In genomic region chr6:83077630-83078323, GRCm38 (mm10) we compare ENCODE assay signal across 8 mouse cellular contexts. TPM values are rescaled to one million over a fixed set of nuclear protein-coding genes. Genes with fewer than 3 reads are reported as not detected.
DNase-seq lines count a peak whose midpoint lies in the region; ATAC-seq and TF ChIP-seq lines count a peak whose summit lies in the region.

Gene Pcgf1 (plus strand): TSS chr6:83077869.

- H3K4me1 ChIP-seq in forebrain, embryonic 14.5 days (ENCODE audit: control insufficient read depth, insufficient read depth, low read length), result peaks cover 5% of the 10 kb centered on the region; the same call in 1 of the 2 replicates
- peaks cover 5% of the 10 kb centered on the region; the same call in 1 of the 2 replicates for H3K4me1 ChIP-seq in lung, embryonic 14.5 days (ENCODE audit: insufficient read depth)
- H3K4me1 ChIP-seq in stomach, embryonic 14.5 days (ENCODE audit: control insufficient read depth, insufficient read depth, low read length), result peaks cover 5% of the 10 kb centered on the region; the same call in 1 of the 2 replicates

- H3K27me3 ChIP-seq in forebrain, embryonic 14.5 days (replicated peaks; ENCODE audit: control insufficient read depth, insufficient read depth, low read length), result peaks cover 35% of the 10 kb centered on the region
- H3K27me3 ChIP-seq in lung, embryonic 14.5 days (ENCODE audit: insufficient read depth, low read length), result peaks cover 43% of the 10 kb centered on the region
- H3K27me3 ChIP-seq in stomach, embryonic 14.5 days (ENCODE audit: control insufficient read depth, insufficient read depth, low read length), result peaks cover 27% of the 10 kb centered on the region

- ATAC-seq in forebrain, embryonic 14.5 days, result peak; percentile 66
- ATAC-seq in lung, embryonic 14.5 days (ENCODE audit: insufficient read depth), result peak; percentile 78
- ATAC-seq in stomach, embryonic 14.5 days (ENCODE audit: insufficient number of reproducible peaks, insufficient read depth, low FRiP score, low read depth), result peak; percentile 49

- peaks cover 22% of the 10 kb centered on the region for H3K36me3 ChIP-seq in forebrain, embryonic 14.5 days (ENCODE audit: control insufficient read depth, insufficient read depth, low read length)
- peaks cover 25% of the 10 kb centered on the region for H3K36me3 ChIP-seq in lung, embryonic 14.5 days (ENCODE audit: insufficient read depth)
- H3K36me3 ChIP-seq in stomach, embryonic 14.5 days (ENCODE audit: control insufficient read depth, insufficient read depth, low read length), result peaks cover 5% of the 10 kb centered on the region; the same call in 1 of the 2 replicates

- H3K9me3 ChIP-seq in forebrain, embryonic 14.5 days (replicated peaks; ENCODE audit: control insufficient read depth, low read length), result no peaks in the 10 kb centered on the region
- H3K9me3 ChIP-seq in lung, embryonic 14.5 days (ENCODE audit: low read depth, low read length), result no peaks in the 10 kb centered on the region
- no peaks in the 10 kb centered on the region for H3K9me3 ChIP-seq in stomach, embryonic 14.5 days (ENCODE audit: control insufficient read depth, low read depth, low read length)

- H3K4me2 ChIP-seq in forebrain, embryonic 14.5 days (ENCODE audit: low read length), result peak within 1 kb of the TSS; percentile 97
- peak within 1 kb of the TSS; percentile 98 for H3K4me2 ChIP-seq in lung, embryonic 14.5 days
- peak within 1 kb of the TSS; percentile 96 for H3K4me2 ChIP-seq in stomach, embryonic 14.5 days (replicated peaks; ENCODE audit: low read depth, low read length)

- peak within 1 kb of the TSS; percentile 80 for H3K9ac ChIP-seq in forebrain, embryonic 14.5 days (ENCODE audit: low read length)
- H3K9ac ChIP-seq in lung, embryonic 14.5 days, result peak within 1 kb of the TSS; percentile 70
- H3K9ac ChIP-seq in stomach, embryonic 14.5 days (replicated peaks; ENCODE audit: low read depth, low read length), result peak within 1 kb of the TSS; percentile 63

- TF ChIP-seq CTCF in layer of hippocampus, adult 2 months (conservative IDR thresholded peaks at IDR 0.05), result no peak
- no peak for TF ChIP-seq CTCF in lung, embryonic 14.5 days (IDR thresholded peaks at IDR 0.05; ENCODE audit: low read depth)

- H3K4me3 ChIP-seq in forebrain, embryonic 14.5 days (ENCODE audit: low read depth, low read length), result peak within 1 kb of the TSS; percentile 72
- peak within 1 kb of the TSS; percentile 95 for H3K4me3 ChIP-seq in layer of hippocampus, adult 2 months
- H3K4me3 ChIP-seq in lung, embryonic 14.5 days (ENCODE audit: low read depth, low read length), result peak within 1 kb of the TSS; percentile 78
- H3K4me3 ChIP-seq in stomach, embryonic 14.5 days (ENCODE audit: low read depth, low read length), result peak within 1 kb of the TSS; percentile 71

- peak within 1 kb of the TSS; percentile 89 for H3K27ac ChIP-seq in forebrain, embryonic 14.5 days (ENCODE audit: low read depth, low read length)
- peak within 1 kb of the TSS; percentile 99 for H3K27ac ChIP-seq in layer of hippocampus, adult 2 months
- H3K27ac ChIP-seq in lung, embryonic 14.5 days (ENCODE audit: low read depth), result peak within 1 kb of the TSS; percentile 68
- peak within 1 kb of the TSS; percentile 77 for H3K27ac ChIP-seq in stomach, embryonic 14.5 days (ENCODE audit: low read length)

- 0% methylated on average over 51 of the region's 54 CpGs for WGBS in forebrain, embryonic 14.5 days
- WGBS in lung, embryonic 14.5 days, result under 1% methylated on average over 54 of the region's 54 CpGs
- WGBS in stomach, embryonic 14.5 days, result 0% methylated on average over 54 of the region's 54 CpGs

- peak in 1 of 2 experiments; percentile 42 for DNase-seq in frontal cortex, adult 2 months (ENCODE audit: extremely low spot score in 1 of 2, low spot score in 1 of 2)
- no peak for DNase-seq in frontal cortex, postnatal 25 days (ENCODE audit: low spot score in 2 of 2)
- peak; percentile 31 for DNase-seq in 416B (ENCODE audit: low read depth)
- peak; percentile 46 for DNase-seq in adrenal gland, postnatal 25 days
- peak; percentile 49 for DNase-seq in forebrain, embryonic 14.5 days (ENCODE audit: low spot score)
- DNase-seq in layer of hippocampus, adult 2 months (ENCODE audit: low spot score in 2 of 2), result peak; percentile 19 to 60
- DNase-seq in lung, embryonic 14.5 days, result peak; percentile 25

RNA-seq across cellular contexts. Expression of gene Pcgf1, which starts in this region (rescaled TPM):
- polyA plus RNA-seq in frontal cortex, adult 2 months (2012; rRNA removed), result 40.1 and 40.5 TPM in 2 replicates
- total RNA-seq in adrenal gland, postnatal 25 days (2021), result 61.8 and 64.2 TPM in 2 replicates
- 51.3 and 56.1 TPM in 2 replicates for polyA plus RNA-seq in forebrain, embryonic 14.5 days (2014; fragmentation: Nextera tagmentation; extraction: Ambion mirVana)
- total RNA-seq in layer of hippocampus, adult 2 months (2021), result 10 to 100 TPM; 36.3 to 37.5 TPM
- 28.5 and 29.9 TPM in 2 replicates for polyA plus RNA-seq in lung, embryonic 14.5 days (2014; fragmentation: Nextera tagmentation; extraction: Ambion mirVana)
- polyA plus RNA-seq in stomach, embryonic 14.5 days (2014; fragmentation: Nextera tagmentation; extraction: Ambion mirVana), result 33.0 and 38.8 TPM in 2 replicates

Comparison
In these comparisons a context has a peak if more than half of its experiments do, and no peak if none do; other contexts are left out.
1. DNase-seq: peak in 416B (single experiment), adrenal gland, postnatal 25 days (single experiment), forebrain, embryonic 14.5 days (single experiment), layer of hippocampus, adult 2 months (2 of 2) and lung, embryonic 14.5 days (single experiment); none in frontal cortex, postnatal 25 days (0 of 2).
2. Peak in every context shown above with its lines, with median percentiles within 50 percentile points of each other: ATAC-seq, H3K27ac ChIP-seq, H3K4me2 ChIP-seq, H3K4me3 ChIP-seq and H3K9ac ChIP-seq.